Mouse (Mus musculus) layer of hippocampus, postnatal 25 days (tissue): Measurements from ENCODE around the gene Pak6. TPM values are rescaled to one million over a fixed set of nuclear protein-coding genes. Genes with fewer than 3 reads are reported as not detected.

ENCODE experiments used
- total RNA-seq, 2 experiments: library from RNA; stranded (reverse); gene quantifications; 2 replicates each; pipeline ENCODE4 v1.2.3; 2021

Pak6 gene
- total RNA-seq, 2 experiments from 2014 or later: 50.5 to 58.0 TPM

Other genes starting within 250 kb of the Pak6 start
- gene Srp14, start 183.6 kb upstream of the Pak6 start, total RNA-seq: 100 to 1,000 TPM; 163 to 201 TPM
- 1 to 10 TPM; 4.0 to 5.0 TPM for gene Bmf, start 113.6 kb upstream of the Pak6 start, total RNA-seq
- 1 to 10 TPM; 2.0 to 2.4 TPM for gene Bub1b, start 65.1 kb upstream of the Pak6 start, total RNA-seq
- 10 to 100 TPM; 17.7 to 17.9 TPM for gene Ankrd63, start 40.7 kb downstream of the Pak6 start, total RNA-seq
- 1 to 10 TPM; 2.0 to 2.4 TPM for gene Plcb2, start 65.1 kb downstream of the Pak6 start, total RNA-seq
- 10 to 100 TPM; 58.3 to 64.5 TPM for gene Inafm2, start 82.5 kb downstream of the Pak6 start, total RNA-seq
- 1 to 10 TPM; 4.9 to 6.7 TPM for gene Ccdc9b, start 99.4 kb downstream of the Pak6 start, total RNA-seq
- not detected for gene Phgr1, start 109.5 kb downstream of the Pak6 start, total RNA-seq
- gene Disp2, start 116.4 kb downstream of the Pak6 start, total RNA-seq: 100 to 1,000 TPM; 255 to 263 TPM
- 1 to 10 TPM; 1.7 to 2.1 TPM for gene Knstrn, start 150.7 kb downstream of the Pak6 start, total RNA-seq
- 100 to 1,000 TPM in 1 of 2 experiments, 10 to 100 TPM in 1; 85.9 to 101 TPM for gene Ivd, start 198.7 kb downstream of the Pak6 start, total RNA-seq
- 10 to 100 TPM; 45.6 to 52.9 TPM for gene Bahd1, start 237.1 kb downstream of the Pak6 start, total RNA-seq